Mouse (Mus musculus) brain, adult 10 weeks (tissue): ENCODE measurements around the gene Fyco1. TPM values are rescaled to one million over a fixed set of nuclear protein-coding genes. Genes with fewer than 3 reads are reported as not detected.

Experiments
- polyA plus RNA-seq: library from polyadenylated mRNA; stranded (reverse); fragments of 350-450 nt; fragmentation: Illumina TruSeq; extraction: RNeasy Lipid Tissue Mini Kit (QIAGEN cat#74804); gene quantifications from one replicate; pipeline ENCODE4 v1.2.3, GENCODE M21; 2015; ENCODE audit warnings: low read depth, low replicate concordance

The Fyco1 gene
- polyA plus RNA-seq = 20.7 TPM

GRCm38 (mm10) chr9:123851713-123852448 lies at the start of gene Fyco1:
Gene Fyco1, minus strand, starts transcription at chr9:123851899.

GRCm38 (mm10) chr9:123861929-123862328 lies 10.2 kb upstream of the Fyco1 start, which contains the start of gene Xcr1:
Gene Xcr1, minus strand, starts transcription at chr9:123862029.

GRCm38 (mm10) chr9:123806267-123806666 lies 45.4 kb downstream of the Fyco1 start, which contains the start of gene Cxcr6:
Gene Cxcr6, plus strand, starts transcription at chr9:123806475.

Other genes starting within 250 kb of the Fyco1 start
- not detected for gene Slc6a20b, start 219.3 kb downstream of the Fyco1 start, polyA plus RNA-seq
- 0.22 TPM for gene Ccr9, start 173.5 kb downstream of the Fyco1 start, polyA plus RNA-seq
- gene Slc6a20a, start 173.0 kb downstream of the Fyco1 start, polyA plus RNA-seq = 18.5 TPM
- 56.7 TPM for gene Lztfl1, start 134.2 kb downstream of the Fyco1 start, polyA plus RNA-seq
- gene Cxcr6, start 45.4 kb downstream of the Fyco1 start, polyA plus RNA-seq = not detected
- not detected for gene Xcr1, start 10.1 kb upstream of the Fyco1 start, polyA plus RNA-seq
- gene Ccr1, start 116.8 kb upstream of the Fyco1 start, polyA plus RNA-seq = 0.30 TPM
- not detected for gene Ccr1l1, start 126.5 kb upstream of the Fyco1 start, polyA plus RNA-seq
- not detected for gene Ccr3, start 170.1 kb upstream of the Fyco1 start, polyA plus RNA-seq